Mouse (Mus musculus): ENCODE results near the gene Abcd1. TPM values are rescaled to one million over a fixed set of nuclear protein-coding genes. Genes with fewer than 3 reads are reported as not detected.
"Not testable (repeated sequence)": the region's sequence is repeated elsewhere in the genome, so short reads cannot be mapped to it uniquely, and the experiment has no call there.

Abcd1 gene
- polyA plus RNA-seq, 1 experiment from 2014 or later = 13.9 TPM

DNA sequence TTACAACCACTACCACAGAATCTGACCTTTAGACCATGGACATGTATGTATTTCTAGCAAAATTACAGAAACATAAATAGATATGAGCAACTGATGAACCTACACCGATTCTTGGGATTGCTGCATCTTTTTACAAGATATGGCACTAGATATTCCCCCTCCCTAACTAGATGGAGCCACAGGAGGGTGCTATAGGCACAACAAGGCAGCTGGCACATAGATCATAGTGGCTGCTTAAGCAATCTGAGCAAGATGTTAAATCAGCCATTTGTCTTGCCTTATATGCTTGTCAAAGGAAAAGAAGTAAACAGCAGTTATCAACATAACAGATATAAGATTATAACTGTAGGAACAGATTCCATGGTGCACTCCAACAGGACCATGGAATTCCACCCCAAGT lies 15.9 kb upstream of the Abcd1 start:
- 78% methylated on average over 1 of the region's 1 CpGs for WGBS
- Histone ChIP-seq H3K27me3 (no peaks in the 10 kb centered on the region; the same call in 1 of the 2 replicates), H3K4me2 (no peak overlapping the region), H3K4me3 (no peak overlapping the region), H3K36me3 (peaks cover 10% of the 10 kb centered on the region; the same call in 1 of the 2 replicates), H3K9ac (no peak overlapping the region), H3K4me1 (no peaks in the 10 kb centered on the region), H3K9me3 (no peaks in the 10 kb centered on the region), H3K27ac (no peak overlapping the region)
- ATAC-seq (ENCODE audit: insufficient number of reproducible peaks, insufficient read depth, low FRiP score, low TSS enrichment, low read depth) = no peak

DNA sequence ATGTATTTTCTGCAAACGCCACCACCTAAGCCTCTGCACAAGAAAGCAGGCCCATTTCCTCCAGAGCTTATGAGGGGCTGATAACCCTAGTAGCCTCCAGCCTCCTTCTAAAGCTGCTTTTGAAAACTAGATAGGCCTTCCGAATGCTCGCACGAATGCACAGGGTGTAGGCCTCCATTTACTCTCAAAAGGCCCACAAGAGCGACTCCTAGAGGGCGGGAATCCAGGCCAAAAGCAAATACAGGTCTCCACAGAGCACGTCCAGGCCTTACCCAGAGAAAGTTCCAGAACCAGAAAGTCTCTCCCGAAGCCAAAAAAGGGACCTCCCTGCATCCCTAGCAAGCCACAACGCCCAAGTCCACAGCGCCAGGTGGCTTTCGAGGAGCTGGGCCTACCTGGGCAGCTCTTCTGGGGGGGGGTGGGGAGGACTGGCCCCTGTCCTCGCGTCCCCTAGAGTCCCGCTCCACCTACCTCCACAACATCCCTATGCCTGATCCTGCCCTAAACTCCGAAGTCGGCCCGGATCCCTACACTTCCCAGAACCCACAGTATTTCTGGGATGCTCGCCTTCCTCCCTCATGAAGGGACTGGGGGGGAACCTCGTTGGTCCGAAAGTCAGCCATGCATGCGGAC lies 805 bp upstream of the Abcd1 start:
- Histone ChIP-seq H3K9ac (peak overlapping the region; percentile 77), H3K27me3 (no peaks in the 10 kb centered on the region; the same call in 1 of the 2 replicates), H3K4me3 (peak overlapping the region; percentile 58), H3K27ac (peak overlapping the region; percentile 83), H3K9me3 (no peaks in the 10 kb centered on the region), H3K36me3 (peaks cover 12% of the 10 kb centered on the region), H3K4me2 (peak overlapping the region; percentile 67), H3K4me1 (peaks cover 32% of the 10 kb centered on the region)
- 26% methylated on average over 21 of the region's 21 CpGs for WGBS
- ATAC-seq (ENCODE audit: insufficient number of reproducible peaks, insufficient read depth, low FRiP score, low TSS enrichment, low read depth) = peak; percentile 16; the same call in 1 of the 2 replicates

DNA sequence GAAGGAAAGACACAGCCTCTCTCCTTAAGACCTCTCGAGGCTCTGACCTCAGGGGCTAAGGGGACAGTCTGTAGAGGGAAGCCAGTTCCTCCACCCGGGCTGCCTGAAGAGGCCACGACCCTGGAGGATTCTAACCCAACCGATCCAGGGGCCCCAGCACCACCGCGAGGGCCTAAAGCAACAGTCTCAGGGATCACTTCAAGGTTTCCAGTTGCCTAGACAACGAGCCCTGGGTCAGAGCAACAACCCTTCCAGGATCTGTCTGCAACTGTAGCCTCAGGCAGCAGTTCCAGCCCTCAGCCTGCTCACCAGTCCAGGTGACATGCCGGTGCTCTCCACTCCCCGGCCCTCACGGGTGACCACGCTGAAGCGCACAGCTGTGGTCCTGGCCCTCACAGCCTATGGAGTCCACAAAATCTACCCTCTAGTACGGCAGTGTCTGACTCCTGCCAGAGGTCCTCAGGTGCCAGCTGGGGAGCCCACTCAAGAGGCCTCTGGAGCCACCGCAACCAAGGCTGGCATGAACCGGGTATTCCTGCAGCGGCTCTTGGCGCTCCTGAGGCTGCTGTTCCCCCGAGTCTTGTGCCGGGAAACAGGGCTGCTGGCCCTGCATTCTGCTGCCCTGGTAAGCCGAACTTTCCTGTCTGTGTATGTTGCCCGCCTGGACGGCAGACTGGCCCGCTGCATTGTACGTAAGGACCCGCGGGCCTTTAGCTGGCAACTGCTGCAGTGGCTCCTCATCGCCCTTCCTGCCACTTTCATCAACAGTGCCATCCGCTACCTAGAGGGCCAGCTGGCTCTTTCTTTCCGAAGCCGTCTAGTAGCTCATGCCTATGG lies 530 bp downstream of the Abcd1 start:
- Histone ChIP-seq H3K4me2 (peak overlapping the region; percentile 67), H3K36me3 (peaks cover 4% of the 10 kb centered on the region), H3K4me1 (peaks cover 32% of the 10 kb centered on the region), H3K9ac (peak overlapping the region; percentile 77), H3K27ac (peak overlapping the region; percentile 83), H3K9me3 (no peaks in the 10 kb centered on the region), H3K4me3 (peak overlapping the region; percentile 58), H3K27me3 (peaks cover 4% of the 10 kb centered on the region; the same call in 1 of the 2 replicates)
- no peak; the same call in 1 of the 2 replicates for ATAC-seq (ENCODE audit: insufficient number of reproducible peaks, insufficient read depth, low FRiP score, low TSS enrichment, low read depth)
- 35% methylated on average over 30 of the region's 30 CpGs for WGBS

- 0 out of 2 replicates have a peak overlapping the region, but pooled peaks have one; percentile 83 for H3K27ac ChIP-seq
- no peak for ATAC-seq (ENCODE audit: insufficient number of reproducible peaks, insufficient read depth, low FRiP score, low TSS enrichment, low read depth)
- 71% methylated on average over 11 of the region's 11 CpGs for WGBS
Measured at GRCm38 (mm10) chrX:73717667-73718066, 1.3 kb downstream of the Abcd1 start.

GRCm38 (mm10) chrX:73718271-73718670 lies 1.9 kb downstream of the Abcd1 start:
- Histone ChIP-seq H3K4me1 (peaks cover 32% of the 10 kb centered on the region), H3K9ac (0 out of 2 replicates have a peak overlapping the region, but pooled peaks have one; percentile 36), H3K4me3 (no peak overlapping the region), H3K27me3 (peaks cover 4% of the 10 kb centered on the region; the same call in 1 of the 2 replicates), H3K9me3 (no peaks in the 10 kb centered on the region), H3K36me3 (no peaks in the 10 kb centered on the region; the same call in 1 of the 2 replicates), H3K4me2 (peak overlapping the region; percentile 67), H3K27ac (peak overlapping the region; percentile 48; the same call in 1 of the 2 replicates)
- 47% methylated on average over 3 of the region's 3 CpGs for WGBS
- no peak for ATAC-seq (ENCODE audit: insufficient number of reproducible peaks, insufficient read depth, low FRiP score, low TSS enrichment, low read depth)

More at GRCm38 (mm10) chrX:73717667-73718066, 1.3 kb downstream of the Abcd1 start:
- Histone ChIP-seq H3K27me3 (peaks cover 4% of the 10 kb centered on the region; the same call in 1 of the 2 replicates), H3K4me3 (peak overlapping the region; percentile 58), H3K4me2 (peak overlapping the region; percentile 67), H3K36me3 (no peaks in the 10 kb centered on the region; the same call in 1 of the 2 replicates), H3K9ac (peak overlapping the region; percentile 77), H3K9me3 (no peaks in the 10 kb centered on the region), H3K4me1 (peaks cover 32% of the 10 kb centered on the region)

GRCm38 (mm10) chrX:73718686-73719362 lies 2.4 kb downstream of the Abcd1 start:
- Histone ChIP-seq H3K36me3 (no peaks in the 10 kb centered on the region; the same call in 1 of the 2 replicates), H3K27me3 (peaks cover 4% of the 10 kb centered on the region; the same call in 1 of the 2 replicates), H3K4me2 (peak overlapping the region; percentile 67), H3K4me3 (no peak overlapping the region), H3K9ac (0 out of 2 replicates have a peak overlapping the region, but pooled peaks have one; percentile 36), H3K4me1 (peaks cover 32% of the 10 kb centered on the region), H3K27ac (peak overlapping the region; percentile 48), H3K9me3 (no peaks in the 10 kb centered on the region)
- 45% methylated on average over 5 of the region's 5 CpGs for WGBS
- no peak for ATAC-seq (ENCODE audit: insufficient number of reproducible peaks, insufficient read depth, low FRiP score, low TSS enrichment, low read depth)

DNA sequence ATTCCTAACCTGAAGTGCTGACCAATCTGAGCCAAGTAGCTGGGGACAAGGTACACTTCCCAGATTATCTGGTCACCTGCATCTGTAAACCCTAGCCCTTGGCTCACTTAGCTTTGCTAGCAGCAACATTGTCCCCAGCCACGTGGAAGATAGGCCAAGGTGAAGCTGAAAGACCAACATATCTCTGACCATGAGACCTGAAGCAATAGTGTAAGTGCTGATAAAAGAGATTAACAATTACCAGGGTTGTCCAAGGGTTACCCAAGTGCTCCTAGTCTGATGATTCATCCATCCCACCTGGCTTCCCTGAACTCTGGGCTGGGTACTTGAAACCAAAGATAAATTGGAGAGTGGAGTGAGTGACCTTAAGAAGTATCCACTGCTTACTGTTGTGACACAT lies 14.5 kb downstream of the Abcd1 start:
- 34% methylated on average over 1 of the region's 1 CpGs for WGBS

DNA sequence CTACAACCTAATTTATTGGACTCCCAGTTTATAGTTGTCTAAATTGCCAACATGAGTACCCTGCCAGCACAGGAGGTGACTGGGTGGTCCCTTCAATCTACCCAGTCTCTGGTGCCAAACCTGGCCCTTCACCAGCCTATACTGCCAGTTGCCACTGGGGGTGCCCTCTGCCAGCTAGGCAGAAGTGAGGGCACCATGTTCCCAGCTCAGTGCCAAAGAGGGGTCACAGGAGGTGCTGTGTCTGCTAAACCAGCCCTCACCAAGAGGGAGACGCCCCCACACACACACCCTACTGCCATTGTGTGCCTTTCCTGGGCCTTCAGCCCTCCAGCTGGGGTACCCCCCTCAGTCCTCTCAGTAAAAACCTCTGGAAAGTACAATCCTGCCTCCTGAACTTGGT lies 21.8 kb downstream of the Abcd1 start:
- Histone ChIP-seq H3K4me3 (no peak overlapping the region), H3K9me3 (no peaks in the 10 kb centered on the region), H3K27me3 (peaks cover 2% of the 10 kb centered on the region; the same call in 1 of the 2 replicates), H3K9ac (no peak overlapping the region), H3K4me1 (no peaks in the 10 kb centered on the region), H3K36me3 (0 out of 2 replicates have a peak, but pooled peaks cover 3% of the 10 kb centered on the region), H3K4me2 (no peak overlapping the region), H3K27ac (no peak overlapping the region)
- WGBS = 50% methylated on average over 1 of the region's 1 CpGs
- ATAC-seq (ENCODE audit: insufficient number of reproducible peaks, insufficient read depth, low FRiP score, low TSS enrichment, low read depth) = no peak

More for the DNA sequence above, 14.5 kb downstream of the Abcd1 start:
- H3K27ac ChIP-seq = no peak overlapping the region
- H3K36me3 ChIP-seq = peaks cover 13% of the 10 kb centered on the region; the same call in 1 of the 2 replicates
- ATAC-seq (ENCODE audit: insufficient number of reproducible peaks, insufficient read depth, low FRiP score, low TSS enrichment, low read depth) = no peak
- H3K27me3 ChIP-seq = no peaks in the 10 kb centered on the region
- no peak overlapping the region for H3K4me2 ChIP-seq
- H3K4me1 ChIP-seq = no peaks in the 10 kb centered on the region
- no peak overlapping the region for H3K9ac ChIP-seq
- H3K9me3 ChIP-seq = no peaks in the 10 kb centered on the region
- H3K4me3 ChIP-seq = no peak overlapping the region

DNA sequence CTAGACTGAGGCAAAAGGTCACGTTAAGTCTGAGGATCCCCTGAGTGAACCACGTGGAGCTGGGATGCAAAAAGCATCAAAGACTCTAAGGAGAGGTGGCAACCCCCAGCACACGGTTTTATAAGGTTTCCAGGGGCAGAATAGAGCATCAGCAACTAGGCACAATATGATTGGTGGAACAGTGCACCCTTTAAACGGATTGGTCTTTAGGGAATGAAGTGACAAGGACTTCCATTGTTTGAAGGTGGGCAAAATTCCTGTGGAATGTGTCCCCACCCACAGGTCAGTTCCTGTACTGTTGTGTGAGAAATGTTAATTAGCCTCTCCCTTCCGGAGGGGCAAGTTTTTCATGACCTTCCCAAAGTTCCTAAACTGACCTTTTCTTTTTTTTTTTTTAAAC lies 22.8 kb downstream of the Abcd1 start:
- Histone ChIP-seq H3K9ac (no peak overlapping the region), H3K9me3 (no peaks in the 10 kb centered on the region), H3K36me3 (0 out of 2 replicates have a peak, but pooled peaks cover 3% of the 10 kb centered on the region), H3K27me3 (peaks cover 2% of the 10 kb centered on the region; the same call in 1 of the 2 replicates), H3K4me2 (no peak overlapping the region), H3K4me1 (no peaks in the 10 kb centered on the region), H3K27ac (no peak overlapping the region), H3K4me3 (no peak overlapping the region)
- WGBS = 51% methylated on average over 5 of the region's 5 CpGs
- no peak for ATAC-seq (ENCODE audit: insufficient number of reproducible peaks, insufficient read depth, low FRiP score, low TSS enrichment, low read depth)

- not testable (repeated sequence) for H3K4me2 ChIP-seq
Measured at GRCm38 (mm10) chrX:73739841-73740240, 23.4 kb downstream of the Abcd1 start.

More at GRCm38 (mm10) chrX:73739841-73740240, 23.4 kb downstream of the Abcd1 start:
- not testable (repeated sequence) for H3K27me3 ChIP-seq; H3K27ac ChIP-seq; H3K9ac ChIP-seq; H3K9me3 ChIP-seq; H3K36me3 ChIP-seq; H3K4me3 ChIP-seq; H3K4me1 ChIP-seq; ATAC-seq (ENCODE audit: insufficient number of reproducible peaks, insufficient read depth, low FRiP score, low TSS enrichment, low read depth)
- WGBS = 91% methylated on average over 7 of the region's 7 CpGs
